Mouse (Mus musculus) spleen, adult 2 months (tissue): ENCODE measurements around the gene Lrrk1.

Experiments
- CTCF ChIP-seq: fragments of 200-500 bp; IDR thresholded peaks from 2 replicates; pipeline ENCODE4 v1.5.1; 2011; ENCODE audit warnings: mild to moderate bottlenecking, inconsistent platforms; ENCODE audit not compliant: insufficient read depth, insufficient read length, insufficient replicate concordance; ENCODE audit errors: extremely low read depth
- POLR2A ChIP-seq: fragments of 200-500 bp; IDR thresholded peaks from 2 replicates; pipeline ENCODE4 v1.6.1; 2011; ENCODE audit warnings: low read depth, low read length, inconsistent platforms

DNA sequence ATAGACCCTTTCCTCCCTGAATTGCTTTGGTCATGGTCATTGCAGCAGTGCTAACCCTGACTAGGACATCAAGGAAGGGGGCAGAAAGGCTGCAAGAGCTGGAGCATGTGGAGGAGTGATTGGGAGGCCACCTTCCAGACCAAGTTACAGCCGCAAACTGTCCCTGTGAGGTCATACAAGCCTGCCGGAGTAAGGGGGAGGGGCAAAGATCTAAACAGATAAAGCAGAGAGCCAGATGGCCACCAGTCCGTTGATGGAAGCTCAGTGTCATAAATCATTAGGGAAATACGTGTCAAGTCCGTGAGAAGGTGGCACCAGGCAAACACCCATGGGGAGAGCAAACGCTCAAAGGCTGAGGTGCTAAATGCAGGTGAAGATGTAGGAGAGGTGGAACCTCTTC is 173.7 kb downstream of the Lrrk1 start:
- TF ChIP-seq CTCF (no peak), POLR2A (no peak)
